Mouse (Mus musculus) heart, postnatal 25 days (tissue): ENCODE measurements at regions not wholly inside any gene's neighbourhood (a gene's known extent, or its start where the extent isn't known, plus 50 kb on each side); places are given as distances from the start of the nearest gene placed in this dataset.

ENCODE experiments used
- DNase-seq: peaks from one replicate; pipeline ENCODE4 v3.0.0; 2022; ENCODE audit warnings: low spot score
- intact Hi-C: fragments of 180-260 bp; cut with DNase I; formaldehyde crosslinking; loops from one replicate; pipeline ENCODE4 v1.15.1; 2025

- intact Hi-C loops: loop anchor here (5.0 to 10.0 kb wide), 2 partner anchors 234 to 266 kb away; no protein-coding TSS in a partner anchor
- DNase-seq: no peak
These were observed 523.7 kb upstream of the Adam24 start for GRCm38 (mm10) chr8:40150911-40151797.

DNA sequence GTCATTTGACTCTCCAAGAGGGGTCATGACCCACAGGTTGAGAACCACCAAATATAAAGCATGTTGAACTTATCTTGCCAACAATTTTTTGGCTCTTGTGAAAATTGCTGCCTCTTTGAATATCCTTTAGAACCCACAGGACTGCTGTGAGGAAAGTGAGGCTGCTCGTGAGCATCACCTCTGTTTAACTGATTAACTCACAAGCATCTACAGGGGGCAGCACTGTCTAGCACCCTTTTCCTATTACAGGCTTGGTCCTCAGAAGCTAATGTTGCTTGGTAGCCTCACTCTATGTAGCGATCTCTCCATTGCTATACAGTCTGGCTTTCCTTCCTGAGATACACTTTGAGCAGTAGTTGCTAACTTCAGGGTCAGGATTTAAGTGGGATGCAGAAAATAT is 522.4 kb upstream of the Adam24 start:
- no peak for DNase-seq
- intact Hi-C loops: loop anchor here (5.0 to 10.0 kb wide), 2 partner anchors 232 to 265 kb away; no protein-coding TSS in a partner anchor

DNA sequence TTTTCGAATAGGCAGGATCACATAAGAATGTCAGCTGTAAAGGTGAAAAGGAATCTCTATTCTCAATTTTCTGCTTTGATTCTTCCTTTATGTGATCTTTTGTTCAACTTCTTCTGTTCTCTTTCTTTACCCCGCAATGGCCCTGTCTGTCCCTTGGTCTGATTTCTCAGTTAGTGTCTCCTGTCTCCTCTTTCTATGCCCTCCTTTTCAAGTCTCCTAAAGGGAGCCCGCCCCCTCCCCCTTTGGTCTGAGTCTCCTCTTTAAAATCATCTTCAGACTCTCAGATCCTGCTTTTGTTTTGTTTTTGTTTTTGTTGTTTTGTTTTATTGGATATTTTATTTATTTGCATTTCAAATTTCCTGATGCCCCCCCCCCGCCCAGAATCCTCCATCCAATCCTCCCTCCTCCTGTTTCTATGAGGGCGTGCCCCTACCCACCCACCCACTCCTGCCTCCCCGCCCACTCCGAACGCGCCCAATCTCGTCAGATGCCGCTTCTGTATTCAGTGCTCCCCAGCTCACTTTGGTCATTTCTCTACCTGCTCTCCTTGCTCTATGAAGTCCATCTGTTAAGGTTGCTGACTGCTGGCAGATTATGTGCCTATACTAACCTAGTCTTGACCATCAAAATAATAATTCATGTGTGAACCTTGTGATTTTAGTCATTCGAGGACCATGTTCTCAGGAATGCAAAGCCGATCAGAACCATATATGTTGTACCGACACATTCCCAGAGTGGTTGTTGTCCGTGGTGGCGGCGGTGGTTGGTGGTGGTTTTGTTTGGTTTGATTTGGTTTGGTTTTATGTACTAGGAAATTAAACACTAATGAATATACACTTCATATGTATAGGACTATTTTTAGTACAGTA is 487.9 kb upstream of the Adam24 start:
- intact Hi-C loops: loop anchor here (5.0 kb wide), 3 partner anchors 110 to 230 kb away; no protein-coding TSS in a partner anchor
- DNase-seq: no peak

DNA sequence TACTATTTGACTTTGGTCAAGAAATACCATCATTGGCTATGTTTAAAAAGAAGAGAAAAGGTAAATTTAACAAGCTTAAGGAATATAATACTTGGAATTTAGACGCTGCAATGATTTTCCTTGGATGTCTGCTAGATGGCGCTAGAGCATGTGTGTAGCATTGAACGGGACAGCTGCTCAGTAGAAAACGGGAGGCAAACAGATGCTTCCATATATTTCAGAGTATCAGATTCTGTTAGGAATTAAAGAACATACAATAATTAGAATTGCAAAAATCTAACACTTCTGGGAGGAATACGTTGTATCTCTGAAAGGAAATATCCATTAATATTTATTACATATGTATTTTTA is 487.3 kb upstream of the Adam24 start:
- intact Hi-C loops: loop anchor here (5.0 kb wide), 3 partner anchors 110 to 230 kb away; no protein-coding TSS in a partner anchor
- no peak for DNase-seq

GRCm38 (mm10) chr8:40192266-40192665 is 482.6 kb upstream of the Adam24 start:
- intact Hi-C loops: loop anchor here (10.0 kb wide), 1 partner anchor 303 kb away; no protein-coding TSS in a partner anchor
- DNase-seq: no peak

DNA sequence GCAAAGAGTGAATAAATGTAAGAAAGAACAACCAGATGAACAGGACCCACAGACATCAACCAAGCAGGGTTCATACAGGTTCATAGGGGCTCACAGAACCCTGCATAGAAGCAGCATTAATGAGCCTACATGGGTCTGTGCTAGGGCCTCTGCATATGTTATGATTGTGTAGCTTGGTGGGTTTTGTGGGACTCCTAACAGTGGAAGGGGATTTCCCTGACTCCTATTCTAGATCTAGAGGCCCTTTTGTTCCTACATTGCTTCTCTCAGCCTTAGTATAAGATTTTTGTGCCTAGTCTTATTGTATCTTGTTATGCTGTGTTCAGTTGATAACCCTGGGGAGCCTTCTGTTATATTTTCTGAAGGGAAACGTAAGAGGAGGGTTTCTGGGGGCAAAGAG is 481.7 kb upstream of the Adam24 start:
- DNase-seq: no peak
- intact Hi-C loops: loop anchor here (10.0 kb wide), 1 partner anchor 302 kb away; no protein-coding TSS in a partner anchor

- no peak for DNase-seq
- intact Hi-C loops: no loop called here
These were observed 464.0 kb upstream of the Adam24 start for GRCm38 (mm10) chr8:40210871-40211270.

GRCm38 (mm10) chr8:40223521-40223920 is 451.4 kb upstream of the Adam24 start:
- intact Hi-C loops: no loop called here
- no peak for DNase-seq

GRCm38 (mm10) chr8:40227262-40227661 is 447.6 kb upstream of the Adam24 start:
- intact Hi-C loops: no loop called here

More at GRCm38 (mm10) chr8:40227262-40227661, 447.6 kb upstream of the Adam24 start:
- DNase-seq: no peak
